Mouse (Mus musculus) ES-E14 (cell line): ENCODE data around the gene Rbpj. TPM values are rescaled to one million over a fixed set of nuclear protein-coding genes. Genes with fewer than 3 reads are reported as not detected.

Experiments used
- DNase-seq: peaks from one replicate; pipeline ENCODE4 v3.0.0-alpha.2; 2013; ENCODE audit warnings: low read depth, low spot score
- H3K27ac ChIP-seq: 2 replicates; pipeline ENCODE4 v1.5.1; 2012; ENCODE audit warnings: low read depth, mild to moderate bottlenecking, low read length, moderate library complexity, mixed read lengths; ENCODE audit not compliant: poor library complexity, insufficient read depth, severe bottlenecking
- H3K36me3 ChIP-seq: 2 replicates; pipeline ENCODE4 v1.6.1; 2012; ENCODE audit warnings: mild to moderate bottlenecking, low read length, moderate library complexity, mixed read lengths; ENCODE audit not compliant: control insufficient read depth, poor library complexity, insufficient read depth, severe bottlenecking
- H3K4me1 ChIP-seq, 2 experiments: fragments of 150-350 bp in 1 of 2; sonication (generic) in 1 of 2; 2 replicates each; pipeline ENCODE4 v1.6.1; 2012; ENCODE audit warnings: low read length in 2 of 2, mild to moderate bottlenecking in 1 of 2, mixed read lengths in 1 of 2; ENCODE audit not compliant: control insufficient read depth in 2 of 2, insufficient read depth in 2 of 2, poor library complexity in 1 of 2
- H3K4me3 ChIP-seq, 2 experiments: fragments of 150-350 bp in 1 of 2; sonication (generic) in 1 of 2; 2 replicates each; pipeline ENCODE4 v1.5.1; 2012; ENCODE audit warnings: low read length in 2 of 2, low read depth in 1 of 2, mild to moderate bottlenecking in 1 of 2, mixed read lengths in 1 of 2; ENCODE audit not compliant: insufficient read depth in 1 of 2, poor library complexity in 1 of 2, severe bottlenecking in 1 of 2
- H3K9ac ChIP-seq: 2 replicates; pipeline ENCODE4 v1.6.1; 2012; ENCODE audit warnings: low read depth, mild to moderate bottlenecking, low read length, mixed read lengths; ENCODE audit not compliant: poor library complexity, insufficient read depth, severe bottlenecking
- H3K9me3 ChIP-seq: fragments of 150-350 bp; sonication (generic); 2 replicates; pipeline ENCODE4 v1.6.1; 2012; ENCODE audit warnings: low read depth, mild to moderate bottlenecking, low read length; ENCODE audit not compliant: control insufficient read depth, insufficient read depth
- CHD2 ChIP-seq: IDR thresholded peaks from 2 replicates; pipeline ENCODE4 v1.6.1; 2014; ENCODE audit warnings: mild to moderate bottlenecking, low read depth, low read length, inconsistent platforms
- HCFC1 ChIP-seq: IDR thresholded peaks from 2 replicates; pipeline ENCODE4 v1.6.1; 2012; ENCODE audit warnings: low read length, inconsistent platforms, borderline replicate concordance; ENCODE audit not compliant: insufficient read depth
- MAFK ChIP-seq: IDR thresholded peaks from 2 replicates; pipeline ENCODE4 v1.6.1; 2014; ENCODE audit warnings: mild to moderate bottlenecking, low read depth, low read length, inconsistent platforms; ENCODE audit not compliant: insufficient read depth
- ZC3H11A ChIP-seq: IDR thresholded peaks from 2 replicates; pipeline ENCODE4 v1.6.1; 2012; ENCODE audit warnings: low read depth, mild to moderate bottlenecking, inconsistent platforms, low read length, borderline replicate concordance
- ZNF384 ChIP-seq: IDR thresholded peaks from 2 replicates; pipeline ENCODE4 v1.6.1; 2012; ENCODE audit warnings: low read depth, low read length, inconsistent platforms
- in situ Hi-C, 2 experiments: fragments of 600-800 bp; cut with MboI; formaldehyde crosslinking; loops; one replicate each; pipeline ENCODE4 v1.15.1; 2025; ENCODE audit warnings: low sequenced_read_pairs in 2 of 2, inconsistent platforms in 1 of 2; ENCODE audit not compliant: unreplicated experiment in 2 of 2
- total RNA-seq: library from RNA; depleted of rRNA; stranded (reverse); fragments of 300-350 nt; gene quantifications from 2 replicates; pipeline ENCODE4 v1.2.3, GENCODE M21; 2012

Rbpj gene
- total RNA-seq, 1 experiment = 159 TPM

GRCm38 (mm10) chr5:53561160-53561559 lies 95.2 kb downstream of the Rbpj start:
- H3K9me3 ChIP-seq = no peaks in the 10 kb centered on the region
- TF ChIP-seq HCFC1 = no peak
- TF ChIP-seq MAFK = no peak
- no peak for TF ChIP-seq ZC3H11A
- TF ChIP-seq ZNF384 = no peak
- TF ChIP-seq CHD2 = no peak
- H3K4me1 ChIP-seq = peaks cover 11 to 21% of the 10 kb centered on the region in 2 experiments; a peak in 3 of 4 replicates
- peaks cover 19% of the 10 kb centered on the region for H3K36me3 ChIP-seq
- no peak overlapping the region for H3K27ac ChIP-seq
- no peak overlapping the region; the same call in 1 of the 2 replicates for H3K9ac ChIP-seq
- no peak for DNase-seq
- peak overlapping the region; percentile 11 to 15; a peak in 2 of 4 replicates for H3K4me3 ChIP-seq
- in situ Hi-C loops = no loop called here

GRCm38 (mm10) chr5:53564309-53564708 lies 98.4 kb downstream of the Rbpj start:
- H3K36me3 ChIP-seq = peaks cover 20% of the 10 kb centered on the region
- no peak overlapping the region for H3K9ac ChIP-seq
- no peaks in the 10 kb centered on the region for H3K9me3 ChIP-seq
- no peak for DNase-seq
- H3K4me3 ChIP-seq = no peak overlapping the region
- no peak for TF ChIP-seq ZC3H11A
- no peak for TF ChIP-seq HCFC1
- no peak for TF ChIP-seq CHD2
- no peak for TF ChIP-seq MAFK
- TF ChIP-seq ZNF384 = no peak
- peaks cover 14 to 27% of the 10 kb centered on the region in 2 experiments for H3K4me1 ChIP-seq
- in situ Hi-C loops = no loop called here
- no peak overlapping the region for H3K27ac ChIP-seq

GRCm38 (mm10) chr5:53565213-53565794 lies 99.4 kb downstream of the Rbpj start:
- in situ Hi-C loops = no loop called here
- Histone ChIP-seq H3K9ac (no peak overlapping the region), H3K9me3 (no peaks in the 10 kb centered on the region), H3K36me3 (peaks cover 20% of the 10 kb centered on the region), H3K27ac (no peak overlapping the region), H3K4me1 (peaks cover 15 to 27% of the 10 kb centered on the region in 2 experiments), H3K4me3 (no peak overlapping the region)
- TF ChIP-seq ZC3H11A = no peak
- no peak for TF ChIP-seq MAFK
- TF ChIP-seq ZNF384 = no peak
- TF ChIP-seq CHD2 = no peak
- TF ChIP-seq HCFC1 = no peak
- no peak for DNase-seq

- no peaks in the 10 kb centered on the region for H3K9me3 ChIP-seq
- peaks cover 21% of the 10 kb centered on the region for H3K36me3 ChIP-seq
- H3K4me3 ChIP-seq = peak overlapping the region; percentile 15 to 29; a peak in 2 of 4 replicates
- peak overlapping the region; percentile 28; the same call in 1 of the 2 replicates for H3K9ac ChIP-seq
- H3K4me1 ChIP-seq = peaks cover 12 to 27% of the 10 kb centered on the region in 2 experiments
- DNase-seq = no peak
- TF ChIP-seq ZNF384 = no peak
- TF ChIP-seq MAFK = no peak
- no peak for TF ChIP-seq CHD2
- TF ChIP-seq HCFC1 = no peak
- no peak for TF ChIP-seq ZC3H11A
- in situ Hi-C loops = no loop called here
- H3K27ac ChIP-seq = no peak overlapping the region
Measured at GRCm38 (mm10) chr5:53566485-53567083, 100.6 kb downstream of the Rbpj start.
